Mouse (Mus musculus) Patski (cell line): ENCODE results near the gene 1110051M20Rik. TPM values are rescaled to one million over a fixed set of nuclear protein-coding genes. Genes with fewer than 3 reads are reported as not detected.

ENCODE experiments used
- ATAC-seq: fragments of 100-300 bp; one replicate; pipeline ENCODE4 v1.8.0; 2021
- CTCF ChIA-PET: fragments of 350-600 bp; sonication (Branson Sonifier 250); formaldehyde crosslinking; loops from one replicate; lab custom pipeline; 2022; ENCODE audit warnings: inconsistent platforms; lab: Charles Lee
- POLR2A ChIA-PET: fragments of 350-600 bp; sonication (Branson Sonifier 250); formaldehyde crosslinking; loops from one replicate; lab custom pipeline; 2022; ENCODE audit warnings: antibody characterized with exemption, inconsistent platforms; lab: Charles Lee
- DNase-seq: peaks from one replicate; pipeline ENCODE4 v3.0.0-alpha.2; 2011; ENCODE audit warnings: low read depth, low spot score
- H3K27me3 ChIP-seq: fragments of 371-371 bp; one replicate; pipeline ENCODE4 v1.5.1; 2021
- CTCF ChIP-seq: fragments of 100-300 bp; IDR thresholded peaks from one replicate; pipeline ENCODE4 v1.5.1; 2021
- in situ Hi-C: fragments of 300-500 bp; cut with MboI; formaldehyde crosslinking; loops from 3 replicates; pipeline ENCODE4 v1.11.1; 2018; ENCODE audit warnings: low pct_unique_long_range_greater_than_20kb, mixed read lengths
- polyA plus RNA-seq: library from polyadenylated mRNA; unstranded; gene quantifications from one replicate; pipeline ENCODE4 v1.2.3, GENCODE M21; 2021

The 1110051M20Rik gene
- polyA plus RNA-seq, 1 experiment from 2014 or later: 15.1 TPM

DNA sequence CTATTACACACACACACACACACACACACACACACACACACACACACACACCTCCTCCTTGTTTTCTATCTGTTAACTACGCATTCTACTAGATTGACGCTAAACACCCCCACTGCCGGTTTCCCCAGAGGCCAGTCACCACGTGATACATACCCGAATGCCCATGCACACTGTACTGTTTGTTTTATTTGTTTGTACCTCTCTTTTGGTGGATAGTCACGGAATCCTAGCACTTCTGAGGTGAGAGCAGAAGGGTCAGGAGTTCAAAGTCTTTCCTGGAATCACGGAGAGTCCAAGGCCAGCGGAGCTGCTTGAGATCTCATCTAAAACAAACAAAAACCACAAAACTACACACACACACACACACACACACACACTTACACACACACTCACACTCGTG is 5.8 kb upstream of the 1110051M20Rik start:
- ChIA-PET POLR2A (no interaction called here), CTCF (interaction anchor here (1.4 kb wide), 1 partner anchor 12 kb away, joined by 3 read pairs; no protein-coding TSS in a partner anchor)
- in situ Hi-C loops: no loop called here
- H3K27me3 ChIP-seq: no peaks in the 10 kb centered on the region
- DNase-seq: no peak
- ATAC-seq: no peak
- no peak for TF ChIP-seq CTCF

DNA sequence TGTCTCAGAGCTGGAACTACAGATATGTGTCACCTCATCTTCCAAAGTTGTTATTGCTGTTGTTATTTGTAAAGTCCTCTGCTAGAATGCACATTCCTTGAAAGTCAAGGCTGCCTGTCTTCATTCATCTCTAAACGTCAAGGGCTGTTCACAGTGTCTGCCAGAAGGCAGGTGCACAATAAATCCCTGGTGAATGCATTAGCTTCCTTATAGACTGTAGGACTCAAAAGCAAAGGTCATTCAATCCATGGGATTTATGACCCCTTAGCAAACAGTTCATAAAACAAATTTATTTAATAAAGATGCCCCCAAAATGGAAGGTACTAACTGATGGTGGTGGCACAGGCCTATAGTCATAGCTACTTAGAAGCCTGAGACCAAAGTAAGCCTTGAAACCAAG is 5.2 kb upstream of the 1110051M20Rik start:
- ChIA-PET POLR2A (interaction anchor here (0.6 kb wide), 1 partner anchor 489 kb away, joined by 6 read pairs; no protein-coding TSS in a partner anchor), CTCF (interaction anchor here (1.4 kb wide), 1 partner anchor 11 kb away, joined by 3 read pairs; no protein-coding TSS in a partner anchor)
- ATAC-seq (no peak), DNase-seq (no peak)
- no peak for TF ChIP-seq CTCF
- in situ Hi-C loops: no loop called here
- H3K27me3 ChIP-seq: no peaks in the 10 kb centered on the region

DNA sequence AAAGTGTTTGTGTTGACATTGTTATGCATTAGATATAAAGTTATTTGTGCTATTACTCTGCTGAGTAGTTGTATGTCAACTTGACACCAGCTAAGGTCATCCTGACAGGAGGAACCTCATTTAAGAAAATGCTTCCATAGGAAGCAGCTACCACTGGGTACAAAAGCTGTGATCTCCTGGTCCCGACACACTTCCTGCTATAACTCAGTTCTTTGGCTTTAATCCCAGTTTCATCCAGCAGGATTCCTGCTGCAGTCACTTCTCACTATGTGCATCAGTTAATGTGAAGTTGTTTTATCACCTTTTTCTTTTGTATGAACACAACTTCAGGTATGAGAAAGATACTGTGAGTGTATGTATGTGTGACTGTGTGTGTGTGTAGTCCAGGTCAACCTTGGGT is 2.3 kb downstream of the 1110051M20Rik start:
- ChIA-PET POLR2A (no interaction called here), CTCF (interaction anchor here (0.8 to 1.8 kb wide), 2 partner anchors 20 to 48 kb away, joined by 3 to 4 read pairs; no protein-coding TSS in a partner anchor)
- in situ Hi-C loops: no loop called here
- ATAC-seq: no peak
- no peak for DNase-seq
- TF ChIP-seq CTCF: no peak
- H3K27me3 ChIP-seq: no peaks in the 10 kb centered on the region

DNA sequence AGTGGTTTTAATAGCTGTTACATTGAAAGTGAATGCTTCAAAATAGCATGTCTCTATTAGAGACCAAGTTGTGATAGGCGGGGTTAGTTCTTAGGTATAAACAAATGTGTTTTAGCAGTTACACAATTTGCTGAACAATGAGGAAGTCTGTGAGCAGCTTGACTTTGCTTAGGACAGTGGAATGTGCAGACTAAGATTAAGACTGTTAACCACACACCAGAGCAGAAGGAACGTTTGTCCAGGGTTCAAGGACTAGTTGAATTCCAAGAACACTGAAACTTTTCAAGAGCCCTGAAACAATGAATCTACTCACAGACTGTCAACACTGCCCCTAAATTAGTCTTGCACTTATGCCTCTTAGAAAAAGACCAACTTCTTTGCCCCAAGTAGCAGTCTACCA is 2.8 kb downstream of the 1110051M20Rik start:
- CTCF ChIA-PET: interaction anchor here (0.8 to 1.8 kb wide), 3 partner anchors 14 to 48 kb away, joined by 3 to 4 read pairs (median 4); no protein-coding TSS in a partner anchor
- H3K27me3 ChIP-seq: no peaks in the 10 kb centered on the region
- POLR2A ChIA-PET: no interaction called here
- no peak for TF ChIP-seq CTCF
- ATAC-seq (no peak), DNase-seq (no peak)
- in situ Hi-C loops: no loop called here

DNA sequence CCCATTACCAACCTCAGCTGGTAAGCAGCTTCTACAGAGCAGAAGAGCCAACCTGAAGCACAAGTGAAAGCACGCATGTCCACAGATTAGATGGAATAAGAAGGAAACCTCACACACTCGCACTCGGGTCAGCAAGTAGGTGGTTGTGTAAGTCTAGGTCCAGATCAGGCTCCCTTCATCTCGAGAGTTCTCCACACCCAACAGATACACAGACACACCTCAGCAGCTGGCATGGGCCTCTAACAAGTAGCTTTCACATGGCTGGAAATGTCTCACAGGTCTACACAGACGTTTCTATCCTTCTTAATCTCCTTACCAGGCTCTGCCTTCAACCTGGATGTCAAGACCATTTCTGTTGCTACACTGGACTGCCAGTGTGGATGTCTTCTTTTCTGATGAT is 3.8 kb downstream of the 1110051M20Rik start:
- TF ChIP-seq CTCF: no peak
- CTCF ChIA-PET: interaction anchor here (1.5 kb wide), 1 partner anchor 13 kb away, joined by 4 read pairs; no protein-coding TSS in a partner anchor
- ATAC-seq: no peak

DNA sequence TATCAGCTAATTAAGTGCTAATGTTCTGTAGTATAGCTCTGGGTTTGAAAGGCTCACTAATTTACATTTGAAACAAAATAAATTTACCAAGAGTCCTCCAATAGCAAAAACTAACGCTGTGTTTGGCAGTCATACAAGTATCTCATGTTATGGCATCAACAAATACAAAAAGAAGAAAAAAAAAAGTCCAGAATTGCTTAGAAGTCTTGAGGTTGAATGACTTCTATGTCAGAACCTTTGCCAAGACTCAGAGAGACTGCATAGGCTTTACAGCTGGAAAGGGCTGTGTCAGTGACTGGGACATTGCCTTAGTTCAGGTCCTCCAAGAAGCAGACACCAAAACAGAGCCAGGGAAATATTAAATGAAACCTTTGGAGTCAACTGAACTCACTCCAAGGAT is 4.6 kb downstream of the 1110051M20Rik start:
- TF ChIP-seq CTCF: no peak
- ATAC-seq: no peak
- CTCF ChIA-PET: no interaction called here
- no peaks in the 10 kb centered on the region for H3K27me3 ChIP-seq
- no peak for DNase-seq
- in situ Hi-C loops: no loop called here
- POLR2A ChIA-PET: no interaction called here

More for the DNA sequence above, 3.8 kb downstream of the 1110051M20Rik start:
- no peaks in the 10 kb centered on the region for H3K27me3 ChIP-seq
- in situ Hi-C loops: no loop called here
- POLR2A ChIA-PET: interaction anchor here (0.6 kb wide), 1 partner anchor 432 kb away, joined by 3 read pairs; no protein-coding TSS in a partner anchor
- DNase-seq: no peak

DNA sequence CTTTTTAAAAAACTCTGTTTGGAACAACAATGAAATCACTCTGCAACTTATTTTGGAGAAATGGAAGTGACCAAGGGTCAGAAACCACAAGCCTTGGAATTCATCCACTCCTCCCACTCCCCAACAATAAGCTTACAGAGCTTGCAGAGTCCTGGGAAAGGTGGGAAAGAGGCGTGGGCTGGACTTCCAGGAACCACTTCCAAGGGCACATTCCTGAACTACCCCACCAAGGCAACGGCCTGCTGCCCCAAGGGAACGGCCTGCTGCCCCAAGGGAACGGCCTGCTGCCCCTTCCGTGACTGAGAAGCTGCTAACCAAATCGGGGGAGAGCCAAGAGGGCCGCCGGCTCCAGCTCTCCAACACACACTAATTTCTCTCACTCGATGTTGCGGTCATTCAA is 5.2 kb downstream of the 1110051M20Rik start:
- no peak for TF ChIP-seq CTCF
- no peak for ATAC-seq
- no peaks in the 10 kb centered on the region for H3K27me3 ChIP-seq
- POLR2A ChIA-PET: interaction anchor here (0.7 kb wide), 1 partner anchor 51 kb away, joined by 3 read pairs; no protein-coding TSS in a partner anchor
- CTCF ChIA-PET: no interaction called here
- DNase-seq: no peak
- in situ Hi-C loops: no loop called here

DNA sequence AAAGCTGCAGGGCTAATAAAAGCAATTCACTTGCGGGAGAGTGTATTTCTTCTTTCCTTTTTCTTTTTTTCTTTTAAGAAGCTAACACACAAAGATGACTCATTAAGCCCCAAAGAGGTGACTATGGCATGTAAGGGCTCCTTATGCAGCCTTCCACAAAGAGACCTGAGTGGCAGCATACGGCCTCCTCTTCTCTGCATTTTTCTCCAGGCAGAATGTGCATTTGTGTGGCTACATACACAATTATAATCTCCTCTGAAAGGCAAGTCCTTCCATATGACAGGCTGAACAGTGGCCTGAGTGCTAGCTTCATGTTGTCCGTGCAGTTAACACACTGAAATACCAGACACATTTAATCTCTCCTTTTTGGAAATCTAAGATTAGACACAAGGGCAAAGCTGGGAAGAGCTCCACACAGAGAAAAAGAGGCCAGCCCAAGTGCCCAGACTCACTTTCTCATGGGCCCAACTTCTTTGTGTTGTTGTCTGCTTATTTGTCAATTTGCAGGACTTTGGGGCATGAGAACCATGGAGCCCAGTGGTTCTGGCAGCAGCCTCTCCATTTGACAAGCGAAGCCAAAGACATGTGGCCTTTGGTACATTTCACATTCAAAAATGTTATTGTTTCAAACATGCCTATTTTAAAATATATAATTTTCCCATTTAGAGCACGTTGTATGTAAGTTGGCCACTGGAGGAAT is 7.2 kb downstream of the 1110051M20Rik start:
- TF ChIP-seq CTCF: no peak
- no peak for DNase-seq
- ChIA-PET POLR2A (interaction anchor here (0.6 kb wide), 1 partner anchor 349 kb away, joined by 3 read pairs; no protein-coding TSS in a partner anchor), CTCF (interaction anchor here (1.1 kb wide), 2 partner anchors 19 to 139 kb away, joined by 3 to 4 read pairs; no protein-coding TSS in a partner anchor)
- in situ Hi-C loops: no loop called here
- H3K27me3 ChIP-seq: no peaks in the 10 kb centered on the region
- no peak for ATAC-seq

DNA sequence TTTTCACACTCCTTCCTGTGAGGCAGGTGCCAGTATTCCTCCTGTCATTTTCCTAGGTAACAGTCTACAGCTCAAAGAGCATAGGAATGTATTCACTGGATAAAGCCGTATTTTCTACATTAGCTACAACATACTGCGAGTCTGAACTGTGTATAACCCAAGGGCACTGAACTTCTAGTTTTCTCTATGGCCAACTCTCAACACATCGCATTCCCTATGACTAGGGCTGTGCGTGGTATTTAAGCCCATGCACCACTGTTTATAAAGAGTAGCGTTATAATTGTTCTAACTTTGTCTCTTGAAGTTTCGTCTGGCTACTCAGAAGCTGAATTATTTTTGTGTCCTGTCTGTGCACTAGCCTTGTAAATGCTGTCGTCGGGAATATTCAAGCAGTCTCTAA is 7.8 kb downstream of the 1110051M20Rik start:
- in situ Hi-C loops: no loop called here
- DNase-seq (no peak), ATAC-seq (no peak)
- TF ChIP-seq CTCF: no peak
- ChIA-PET POLR2A (no interaction called here), CTCF (interaction anchor here (1.1 kb wide), 2 partner anchors 19 to 138 kb away, joined by 3 to 4 read pairs; no protein-coding TSS in a partner anchor)
- H3K27me3 ChIP-seq: no peaks in the 10 kb centered on the region

DNA sequence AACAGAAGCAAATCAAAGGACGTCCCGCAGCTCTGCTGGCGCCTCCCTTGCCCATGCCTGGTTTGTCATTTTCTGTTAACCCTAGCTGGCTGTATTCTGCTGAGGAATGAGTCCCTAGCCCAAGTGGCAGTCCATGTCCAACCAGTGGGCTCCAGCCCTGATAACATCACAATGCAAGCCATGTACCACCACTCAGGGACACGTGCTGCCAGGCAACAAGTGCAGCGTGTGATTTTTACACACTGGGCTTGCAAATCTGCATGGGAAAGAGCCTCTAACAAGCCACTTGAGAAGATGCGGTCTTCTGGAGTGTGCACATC is 13.9 kb downstream of the 1110051M20Rik start:
- TF ChIP-seq CTCF: no peak
- ATAC-seq (no peak), DNase-seq (no peak)
- in situ Hi-C loops: no loop called here
- POLR2A ChIA-PET: no interaction called here
- CTCF ChIA-PET: no interaction called here
- no peaks in the 10 kb centered on the region for H3K27me3 ChIP-seq

DNA sequence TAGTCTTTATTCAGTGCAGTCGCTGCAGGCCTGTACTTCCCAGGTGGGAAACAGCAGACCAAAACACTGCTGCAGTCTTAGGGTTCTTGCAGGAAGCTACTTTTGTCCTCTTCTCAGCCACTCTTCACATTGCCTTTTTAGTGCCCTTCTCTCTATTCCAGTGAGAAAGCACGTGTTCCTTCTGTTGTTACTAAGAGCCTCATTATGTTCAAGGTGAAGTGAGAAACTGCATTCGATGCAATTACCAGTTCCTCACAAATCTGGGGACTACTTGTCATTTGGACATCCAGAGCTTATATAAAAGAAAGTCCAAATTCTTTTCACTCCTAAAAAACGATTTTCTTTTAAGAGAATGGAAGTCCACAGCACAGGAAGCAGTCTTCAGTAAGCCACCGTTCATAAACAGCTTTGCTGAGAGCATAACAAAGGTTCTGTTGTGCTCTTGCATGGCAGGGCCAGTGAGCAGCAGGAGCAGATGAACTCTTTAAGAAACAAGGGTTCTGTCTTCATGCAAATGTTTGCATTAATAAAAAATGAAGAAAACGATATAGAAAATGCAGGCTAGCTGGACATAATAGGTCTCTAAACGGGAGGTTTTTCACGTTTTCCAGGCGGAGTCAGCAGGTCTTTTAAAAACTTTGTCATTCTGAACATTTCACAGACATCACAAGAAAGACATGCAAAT is 14.4 kb downstream of the 1110051M20Rik start:
- DNase-seq (no peak), ATAC-seq (no peak)
- H3K27me3 ChIP-seq: no peaks in the 10 kb centered on the region
- POLR2A ChIA-PET: no interaction called here
- in situ Hi-C loops: no loop called here
- CTCF ChIA-PET: no interaction called here
- TF ChIP-seq CTCF: no peak
